Mouse (Mus musculus) limb, embryonic 13.5 days (tissue): ENCODE measurements around the gene Itln1. TPM values are rescaled to one million over a fixed set of nuclear protein-coding genes. Genes with fewer than 3 reads are reported as not detected.

Experiments used
- ATAC-seq: fragments of 200-750 bp; cut with Nextera tagmentation; 2 replicates; pipeline ENCODE4 v1.8.0; 2017; ENCODE audit warnings: low read depth, moderate number of reproducible peaks, moderate TSS enrichment; ENCODE audit not compliant: low FRiP score
- H3K27ac ChIP-seq: fragments of 300-500 bp; sonication (generic); 2 replicates; pipeline ENCODE4 v1.5.1; 2015; ENCODE audit warnings: inconsistent platforms, mild to moderate bottlenecking, moderate library complexity
- H3K27me3 ChIP-seq: fragments of 300-500 bp; sonication (generic); 2 replicates; pipeline ENCODE4 v1.6.1; 2015; ENCODE audit warnings: mild to moderate bottlenecking, inconsistent platforms
- H3K36me3 ChIP-seq: fragments of 300-500 bp; sonication (generic); 2 replicates; pipeline ENCODE4 v1.6.1; 2015; ENCODE audit warnings: inconsistent platforms, mild to moderate bottlenecking, moderate library complexity
- H3K4me1 ChIP-seq: fragments of 300-500 bp; sonication (generic); 2 replicates; pipeline ENCODE4 v1.6.1; 2015; ENCODE audit warnings: inconsistent platforms
- H3K4me2 ChIP-seq: fragments of 300-500 bp; sonication (generic); replicated peaks from 2 replicates; pipeline ENCODE4 v1.6.1; 2015; ENCODE audit warnings: inconsistent platforms, mild to moderate bottlenecking, moderate library complexity
- H3K4me3 ChIP-seq: fragments of 300-500 bp; sonication (generic); 2 replicates; pipeline ENCODE4 v1.5.1; 2015; ENCODE audit warnings: moderate library complexity, mild to moderate bottlenecking, inconsistent platforms
- H3K9ac ChIP-seq: fragments of 300-500 bp; sonication (generic); 2 replicates; pipeline ENCODE4 v1.6.1; 2015; ENCODE audit warnings: mild to moderate bottlenecking, inconsistent platforms
- H3K9me3 ChIP-seq: fragments of 300-500 bp; sonication (generic); 2 replicates; pipeline ENCODE4 v1.6.1; 2016; ENCODE audit warnings: inconsistent platforms
- WGBS: fragments of 180-500 bp; shearing (Covaris S2); methylation state at CpG from one replicate; pipeline ENCODE4 v1.1.7; 2015; 5-methylcytosine and 5-hydroxymethylcytosine counted together
- polyA plus RNA-seq: library from polyadenylated mRNA; unstranded; fragments of >200 nt; fragmentation: Nextera tagmentation; extraction: Ambion mirVana; gene quantifications from 2 replicates; pipeline ENCODE4 v1.2.1, GENCODE M21; 2015

Itln1 gene
- polyA plus RNA-seq, 1 experiment from 2014 or later: not detected

DNA sequence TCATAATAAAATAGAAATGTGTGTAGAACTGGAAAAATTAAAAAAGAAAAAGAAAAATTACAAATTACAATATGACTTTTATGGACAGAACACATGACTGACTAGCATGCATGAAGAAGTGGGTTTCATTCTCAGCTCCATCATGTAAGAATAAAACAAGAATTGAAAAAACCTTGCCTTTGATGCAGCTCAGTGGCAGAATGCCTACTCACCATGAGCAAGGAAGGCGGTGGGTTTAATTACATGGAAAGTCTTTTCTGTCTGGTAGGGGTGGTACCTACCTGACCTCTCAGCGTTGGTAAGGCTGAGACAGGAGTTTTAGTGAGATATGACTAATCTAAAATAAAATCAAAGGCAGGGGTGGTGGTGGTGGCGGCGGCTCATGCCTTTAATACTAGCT, 30.5 kb downstream of the Itln1 start:
- H3K36me3 ChIP-seq: no peaks in the 10 kb centered on the region
- H3K27me3 ChIP-seq: no peaks in the 10 kb centered on the region
- no peak overlapping the region for H3K9ac ChIP-seq
- WGBS: 62% methylated on average over 4 of the region's 4 CpGs
- no peak for ATAC-seq
- peaks cover 3% of the 10 kb centered on the region; the same call in 1 of the 2 replicates for H3K9me3 ChIP-seq
- H3K27ac ChIP-seq: no peak overlapping the region
- H3K4me2 ChIP-seq: peak overlapping the region; percentile 76
- peak overlapping the region; percentile 69 for H3K4me3 ChIP-seq
- 0 out of 2 replicates have a peak, but pooled peaks cover 7% of the 10 kb centered on the region for H3K4me1 ChIP-seq

DNA sequence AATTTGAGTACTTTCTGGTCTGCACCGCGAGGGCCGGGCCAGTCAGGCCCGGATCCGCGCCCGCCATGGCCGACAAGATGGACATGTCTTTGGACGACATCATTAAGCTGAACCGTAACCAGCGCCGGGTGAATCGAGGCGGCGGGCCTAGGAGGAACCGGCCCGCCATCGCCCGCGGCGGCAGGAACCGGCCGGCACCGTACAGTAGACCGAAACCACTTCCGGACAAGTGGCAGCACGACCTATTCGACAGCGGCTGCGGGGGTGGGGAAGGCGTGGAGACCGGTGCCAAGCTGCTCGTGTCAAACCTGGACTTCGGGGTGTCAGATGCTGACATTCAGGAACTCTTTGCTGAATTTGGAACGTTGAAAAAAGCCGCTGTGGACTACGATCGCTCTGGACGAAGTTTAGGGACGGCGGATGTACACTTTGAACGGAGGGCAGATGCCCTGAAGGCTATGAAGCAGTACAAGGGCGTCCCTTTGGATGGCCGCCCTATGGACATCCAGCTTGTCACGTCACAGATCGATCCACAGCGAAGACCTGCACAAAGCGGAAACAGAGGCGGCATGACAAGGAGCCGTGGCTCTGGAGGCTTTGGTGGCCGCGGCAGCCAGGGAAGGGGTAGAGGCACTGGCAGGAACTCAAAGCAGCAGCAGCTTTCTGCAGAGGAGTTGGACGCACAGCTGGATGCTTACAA, 31.4 kb downstream of the Itln1 start:
- Histone ChIP-seq H3K9ac (peak overlapping the region; percentile 84), H3K36me3 (no peaks in the 10 kb centered on the region), H3K27me3 (no peaks in the 10 kb centered on the region), H3K9me3 (peaks cover 3% of the 10 kb centered on the region; the same call in 1 of the 2 replicates), H3K4me3 (peak overlapping the region; percentile 69), H3K4me2 (peak overlapping the region; percentile 76), H3K27ac (peak overlapping the region; percentile 95), H3K4me1 (0 out of 2 replicates have a peak, but pooled peaks cover 7% of the 10 kb centered on the region)
- under 1% methylated on average over 53 of the region's 53 CpGs for WGBS
- ATAC-seq: peak; percentile 64

DNA sequence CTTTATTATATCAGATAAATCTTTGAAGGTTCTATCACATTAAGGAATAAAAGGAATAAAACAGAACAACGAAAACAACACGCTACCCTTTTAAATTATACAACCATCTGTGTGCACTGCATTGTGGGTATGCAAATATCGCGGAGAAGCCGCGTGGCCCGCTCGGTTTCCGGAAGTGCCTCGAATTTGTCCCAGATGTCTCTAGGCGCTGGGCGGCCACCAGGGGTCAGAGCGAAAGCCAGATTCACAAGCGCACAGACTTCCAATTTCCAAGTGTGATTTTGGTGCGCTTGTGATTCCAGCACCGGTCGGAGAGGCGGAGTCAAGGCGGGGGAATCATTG, 31.9 kb downstream of the Itln1 start, which contains the start of gene Alyref2:
Gene Alyref2, plus strand, starts transcription at position 229 of the 342 bp plus-strand sequence.
- Histone ChIP-seq H3K9ac (peak within 1 kb of the TSS; percentile 84), H3K27ac (peak within 1 kb of the TSS; percentile 95), H3K4me1 (0 out of 2 replicates have a peak, but pooled peaks cover 7% of the 10 kb centered on the region), H3K36me3 (no peaks in the 10 kb centered on the region), H3K27me3 (no peaks in the 10 kb centered on the region), H3K9me3 (peaks cover 3% of the 10 kb centered on the region; the same call in 1 of the 2 replicates), H3K4me3 (peak within 1 kb of the TSS; percentile 69), H3K4me2 (peak within 1 kb of the TSS; percentile 76)
- peak; percentile 86 for ATAC-seq
- under 1% methylated on average over 19 of the region's 19 CpGs for whole genome bisulfite sequencing

DNA sequence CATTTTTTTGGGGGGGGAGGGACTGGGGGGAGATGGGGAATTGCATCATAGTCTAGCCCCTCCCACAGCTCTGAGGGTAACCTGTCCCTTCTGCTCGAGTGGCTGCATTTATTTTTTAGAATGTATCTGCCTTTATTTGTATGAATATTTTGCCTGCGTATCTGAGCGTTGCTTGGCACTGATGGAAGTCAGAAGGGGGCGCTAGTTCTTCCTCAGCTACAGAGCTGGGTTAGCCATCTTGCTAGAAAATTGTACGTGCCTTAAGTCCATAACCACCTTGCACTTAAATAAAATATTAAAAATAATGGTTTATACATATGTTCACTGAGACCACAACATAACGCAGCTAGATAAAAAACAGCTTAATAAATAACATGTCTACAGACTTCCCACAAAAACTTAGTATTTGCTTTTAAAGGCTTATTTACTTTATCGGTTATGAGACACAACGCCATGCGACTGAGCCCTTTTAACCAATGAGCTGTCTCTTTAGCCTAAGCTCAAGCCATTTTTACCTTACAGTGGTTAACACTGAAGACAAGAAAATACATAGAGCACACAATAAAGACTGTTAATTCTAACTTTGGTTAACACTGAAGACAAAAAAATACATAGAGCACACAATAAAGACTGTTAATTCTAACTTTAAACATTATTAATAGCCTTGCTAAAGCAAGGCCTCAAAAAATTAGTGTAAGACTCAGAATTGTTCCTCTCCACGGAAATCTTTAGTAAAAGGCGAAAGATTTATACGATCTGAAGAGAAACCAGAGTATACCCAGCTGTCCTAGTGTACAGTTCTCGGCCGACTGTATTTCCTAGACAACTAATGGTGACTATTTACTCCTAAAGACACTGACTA, 32.5 kb downstream of the Itln1 start:
- Histone ChIP-seq H3K4me1 (0 out of 2 replicates have a peak, but pooled peaks cover 7% of the 10 kb centered on the region), H3K27ac (peak overlapping the region; percentile 95; the same call in 1 of the 2 replicates), H3K36me3 (no peaks in the 10 kb centered on the region), H3K9me3 (peaks cover 3% of the 10 kb centered on the region; the same call in 1 of the 2 replicates), H3K4me3 (peak overlapping the region; percentile 69), H3K4me2 (peak overlapping the region; percentile 76), H3K27me3 (no peaks in the 10 kb centered on the region), H3K9ac (no peak overlapping the region)
- WGBS: 1% methylated on average over 14 of the region's 14 CpGs
- ATAC-seq: peak; percentile 86

DNA sequence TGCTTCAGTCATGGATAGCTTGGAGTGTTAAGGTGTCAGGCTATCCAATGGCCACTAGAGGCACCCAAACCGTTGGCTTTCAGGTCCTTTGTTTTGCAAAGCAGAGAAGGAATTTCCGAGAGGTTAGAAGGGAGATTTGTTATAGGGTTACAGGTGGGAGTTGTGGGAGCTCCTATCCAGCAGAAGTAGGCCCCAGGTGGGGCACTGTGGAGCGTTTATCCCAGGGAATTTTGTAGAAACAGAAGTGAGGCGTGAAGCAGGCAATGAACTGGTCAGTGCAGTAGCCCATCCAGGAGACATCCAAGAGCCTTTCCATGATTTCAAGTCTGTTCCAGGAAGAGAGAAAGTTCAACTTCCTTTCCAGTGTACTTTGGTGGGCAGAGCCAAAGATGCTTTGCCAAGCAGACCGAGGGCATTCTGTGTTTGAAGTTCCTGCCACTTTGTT, 33.4 kb downstream of the Itln1 start:
- WGBS: 4% methylated on average over 5 of the region's 5 CpGs
- no peaks in the 10 kb centered on the region for H3K27me3 ChIP-seq
- no peak overlapping the region for H3K9ac ChIP-seq
- no peak for ATAC-seq
- H3K4me1 ChIP-seq: 0 out of 2 replicates have a peak, but pooled peaks cover 7% of the 10 kb centered on the region
- H3K27ac ChIP-seq: peak overlapping the region; percentile 95; the same call in 1 of the 2 replicates
- no peaks in the 10 kb centered on the region for H3K36me3 ChIP-seq
- peak overlapping the region; percentile 39 for H3K4me2 ChIP-seq
- peak overlapping the region; percentile 10; the same call in 1 of the 2 replicates for H3K4me3 ChIP-seq
- peaks cover 3% of the 10 kb centered on the region; the same call in 1 of the 2 replicates for H3K9me3 ChIP-seq

DNA sequence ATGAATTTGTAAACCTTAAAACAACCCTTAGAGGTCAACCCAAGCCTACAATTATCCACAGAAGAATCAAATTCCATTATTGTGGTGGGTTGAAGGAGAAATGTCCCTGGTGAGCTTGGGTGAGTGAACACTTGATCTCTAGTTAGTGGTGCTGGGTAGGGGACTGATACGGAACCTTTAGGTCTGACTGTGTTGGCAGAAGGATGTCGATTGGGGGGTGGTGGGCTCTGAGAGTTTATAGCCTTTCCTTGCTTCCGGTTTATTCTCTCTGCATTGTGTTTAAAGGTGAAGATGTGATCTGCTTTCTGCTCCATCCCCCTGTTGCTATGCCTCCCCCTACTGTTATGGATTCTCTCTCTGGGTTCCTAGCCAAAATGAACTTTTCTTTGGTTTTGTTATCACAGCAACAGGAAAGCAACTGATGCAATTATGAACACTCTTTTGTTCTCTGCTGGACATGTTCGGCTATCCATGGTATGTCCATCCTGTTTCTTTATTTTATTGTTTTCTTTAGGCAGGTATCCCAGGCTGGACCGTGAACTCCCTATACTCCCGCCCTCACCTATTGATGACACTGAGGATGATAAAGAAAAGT, 34.0 kb downstream of the Itln1 start:
- H3K9me3 ChIP-seq: 0 out of 2 replicates have a peak, but pooled peaks cover under 1% of the 10 kb centered on the region
- H3K9ac ChIP-seq: no peak overlapping the region
- H3K36me3 ChIP-seq: no peaks in the 10 kb centered on the region
- 0 out of 2 replicates have a peak, but pooled peaks cover 7% of the 10 kb centered on the region for H3K4me1 ChIP-seq
- H3K4me3 ChIP-seq: no peak overlapping the region
- WGBS: 59% methylated on average over 6 of the region's 6 CpGs
- no peaks in the 10 kb centered on the region for H3K27me3 ChIP-seq
- peak overlapping the region; percentile 39; the same call in 1 of the 2 replicates for H3K4me2 ChIP-seq
- H3K27ac ChIP-seq: no peak overlapping the region
- no peak for ATAC-seq

DNA sequence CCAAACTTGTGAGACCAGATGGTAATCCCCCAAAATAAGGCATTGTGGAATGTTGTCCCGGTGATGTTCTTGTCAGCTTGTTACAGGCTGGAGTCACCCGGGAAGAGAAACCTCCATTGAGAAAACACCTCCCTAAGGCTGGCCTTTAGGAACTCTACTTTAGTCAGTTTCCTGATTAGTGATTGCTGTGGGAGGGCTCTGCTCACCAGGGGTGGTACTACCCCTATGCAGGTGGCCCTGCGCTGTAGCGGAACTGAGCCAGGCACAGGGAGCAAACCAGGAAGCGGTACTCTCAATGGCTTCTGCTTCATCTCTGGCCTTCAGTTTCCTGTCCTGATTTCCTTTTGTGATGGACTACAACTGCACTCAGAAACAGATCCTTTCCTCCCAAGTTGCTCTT, 35.2 kb downstream of the Itln1 start:
- 76% methylated on average over 5 of the region's 5 CpGs for WGBS
- H3K4me2 ChIP-seq: no peak overlapping the region
- H3K4me3 ChIP-seq: no peak overlapping the region
- H3K9me3 ChIP-seq: no peaks in the 10 kb centered on the region
- no peak for ATAC-seq
- H3K9ac ChIP-seq: no peak overlapping the region
- 0 out of 2 replicates have a peak, but pooled peaks cover 7% of the 10 kb centered on the region for H3K4me1 ChIP-seq
- H3K36me3 ChIP-seq: no peaks in the 10 kb centered on the region
- no peak overlapping the region for H3K27ac ChIP-seq
- no peaks in the 10 kb centered on the region for H3K27me3 ChIP-seq

DNA sequence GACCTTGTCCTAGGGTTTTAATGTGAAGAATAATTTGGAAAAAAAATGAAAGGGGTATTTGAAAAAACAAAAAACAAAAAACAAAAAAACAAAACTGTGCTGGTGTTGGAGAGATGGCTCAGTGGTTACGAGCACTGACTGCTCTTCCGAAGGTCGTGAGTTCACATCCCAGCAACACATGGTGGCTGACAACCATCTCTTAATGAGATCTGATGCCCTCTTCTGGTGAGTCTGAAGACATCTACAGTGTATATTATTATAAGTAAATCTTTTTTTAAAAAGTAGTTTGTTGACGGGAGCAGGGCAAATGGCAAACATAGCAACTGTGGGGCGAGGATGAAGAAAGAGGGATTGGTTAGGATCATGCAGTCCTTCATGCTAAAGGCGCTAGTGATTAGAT, 39.7 kb downstream of the Itln1 start:
- Histone ChIP-seq H3K9me3 (peaks cover 16% of the 10 kb centered on the region), H3K4me3 (no peak overlapping the region), H3K4me1 (no peaks in the 10 kb centered on the region), H3K36me3 (no peaks in the 10 kb centered on the region), H3K27ac (no peak overlapping the region), H3K4me2 (no peak overlapping the region), H3K27me3 (no peaks in the 10 kb centered on the region), H3K9ac (no peak overlapping the region)
- 86% methylated on average over 6 of the region's 6 CpGs for WGBS
- ATAC-seq: no peak

DNA sequence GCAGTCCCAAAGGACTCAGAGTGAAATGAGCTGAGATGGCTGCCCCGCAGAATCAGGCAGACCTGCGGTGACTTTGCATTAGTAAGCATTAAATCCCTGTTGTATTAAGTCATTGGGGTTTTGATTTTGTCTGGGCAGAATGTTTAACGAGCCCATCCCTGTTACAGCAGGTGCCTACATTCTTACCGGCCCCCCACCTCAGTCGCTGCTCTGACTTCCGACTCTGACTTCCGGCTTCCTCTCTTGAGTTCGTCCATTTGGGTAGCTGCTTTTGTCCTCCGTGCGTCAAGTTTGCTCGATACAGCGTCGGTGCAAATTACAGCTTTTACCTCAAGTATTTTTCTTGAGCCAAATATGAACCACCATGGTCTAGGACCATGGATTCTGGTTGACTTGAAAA, 40.9 kb downstream of the Itln1 start:
- ATAC-seq: no peak
- Histone ChIP-seq H3K4me3 (no peak overlapping the region), H3K4me1 (no peaks in the 10 kb centered on the region), H3K9me3 (peaks cover 23% of the 10 kb centered on the region), H3K27ac (no peak overlapping the region), H3K4me2 (no peak overlapping the region), H3K9ac (no peak overlapping the region), H3K27me3 (no peaks in the 10 kb centered on the region), H3K36me3 (no peaks in the 10 kb centered on the region)
- WGBS: 86% methylated on average over 13 of the region's 13 CpGs

DNA sequence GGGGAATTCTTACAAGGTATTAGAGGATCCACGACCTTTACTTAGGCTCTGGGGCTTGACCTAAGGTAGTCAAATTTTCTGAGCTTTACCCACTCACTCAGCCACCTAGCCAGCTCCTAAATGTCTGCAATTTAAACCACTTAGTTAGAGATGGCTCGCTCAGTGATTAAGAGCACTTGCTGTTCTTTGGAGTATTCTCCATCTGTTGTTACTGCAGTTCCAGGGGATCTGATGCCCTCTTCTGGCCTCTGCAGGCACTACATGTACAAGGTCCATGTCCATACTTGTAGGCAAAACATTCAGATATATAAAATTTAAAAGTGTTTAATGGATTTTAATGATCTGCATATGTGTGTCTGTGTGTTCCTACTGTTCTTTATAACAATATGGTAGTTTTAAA, 56.1 kb downstream of the Itln1 start:
- no peak for ATAC-seq
- Histone ChIP-seq H3K9ac (no peak overlapping the region), H3K27ac (no peak overlapping the region), H3K4me3 (no peak overlapping the region), H3K9me3 (peaks cover 11% of the 10 kb centered on the region), H3K36me3 (no peaks in the 10 kb centered on the region), H3K4me1 (no peaks in the 10 kb centered on the region), H3K4me2 (no peak overlapping the region), H3K27me3 (no peaks in the 10 kb centered on the region)
- 36% methylated on average over 2 of the region's 2 CpGs for WGBS

DNA sequence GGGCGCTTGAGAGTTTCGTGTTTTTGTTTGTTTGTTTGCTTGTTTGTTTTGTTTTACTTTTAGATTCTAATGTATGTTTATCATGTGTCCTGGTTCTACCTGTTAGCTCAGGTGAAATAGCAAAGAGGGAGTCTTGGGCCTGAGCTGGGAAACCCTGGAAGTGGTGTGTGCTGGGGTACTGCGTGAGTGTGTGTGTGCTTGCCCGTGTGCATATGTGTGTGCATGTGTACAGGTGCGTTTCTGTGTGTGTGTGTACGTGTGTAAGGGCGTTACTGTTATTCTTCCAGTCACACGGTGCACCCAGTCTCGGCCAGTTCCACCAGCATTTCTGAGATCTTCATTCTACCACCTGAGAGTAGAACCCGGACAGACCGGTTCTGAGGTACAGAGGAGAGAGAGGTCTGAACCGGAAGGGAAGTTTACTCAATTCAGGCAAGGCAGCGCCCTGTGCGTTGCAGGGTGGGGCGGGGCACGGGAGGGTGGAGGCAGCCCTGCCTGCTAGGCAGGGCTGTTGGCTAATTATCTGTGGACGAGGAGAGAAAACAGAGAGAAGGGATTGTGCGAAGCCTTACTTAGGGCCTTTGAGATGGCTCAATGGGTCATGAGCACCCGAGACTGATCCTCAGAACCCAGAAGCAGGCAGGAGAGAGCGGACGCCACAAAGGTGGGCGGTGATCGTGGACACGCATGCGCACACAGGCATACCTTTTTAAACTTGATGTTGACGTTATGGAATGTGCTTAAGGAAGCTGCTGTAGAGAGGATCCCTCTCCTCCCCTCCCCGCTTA, 57.1 kb downstream of the Itln1 start:
- Histone ChIP-seq H3K4me1 (no peaks in the 10 kb centered on the region), H3K4me2 (peak overlapping the region; percentile 51), H3K4me3 (peak overlapping the region; percentile 33), H3K9ac (no peak overlapping the region), H3K36me3 (no peaks in the 10 kb centered on the region), H3K9me3 (peaks cover 6% of the 10 kb centered on the region), H3K27ac (no peak overlapping the region), H3K27me3 (no peaks in the 10 kb centered on the region)
- peak; percentile 71; the same call in 1 of the 2 replicates for ATAC-seq
- 61% methylated on average over 27 of the region's 27 CpGs for WGBS
